Mouse (Mus musculus) C2C12 (cell line): ENCODE results near the gene Dnah17.

ENCODE experiments used
- CTCF ChIP-seq: IDR thresholded peaks from one replicate; pipeline ENCODE4 v1.5.1; 2011; ENCODE audit not compliant: control insufficient read depth, insufficient read depth, insufficient read length
- USF1 ChIP-seq: IDR thresholded peaks from one replicate; pipeline ENCODE4 v1.6.1; 2011; ENCODE audit warnings: low read depth, mild to moderate bottlenecking, control low read depth, moderate library complexity

GRCm38 (mm10) chr11:118091002-118091670, 39.3 kb downstream of the Dnah17 start:
- TF ChIP-seq CTCF (no peak), USF1 (peak; percentile 75)
